Mouse (Mus musculus) MEL (cell line): ENCODE measurements at regions not wholly inside any gene's neighbourhood (a gene's known extent, or its start where the extent isn't known, plus 50 kb on each side); places are given as distances from the start of the nearest gene placed in this dataset.

Source experiments
- DNase-seq: peaks from one replicate; pipeline ENCODE4 v3.0.0; 2011; ENCODE audit warnings: low read depth, low spot score
- H3K27ac ChIP-seq: 2 replicates; pipeline ENCODE4 v1.5.1; 2012; ENCODE audit warnings: low read depth, mild to moderate bottlenecking, control low read depth, low read length, moderate library complexity; ENCODE audit not compliant: control insufficient read depth
- H3K27me3 ChIP-seq, 2 experiments: fragments of 150-350 bp in 1 of 2; sonication (generic) in 1 of 2; 2 replicates each; pipeline ENCODE4 v1.6.1; 2012; ENCODE audit warnings: low read length in 2 of 2, mild to moderate bottlenecking in 2 of 2, improper control_type of control experiment in 1 of 2, moderate library complexity in 1 of 2; ENCODE audit not compliant: insufficient read depth in 2 of 2, control insufficient read depth in 1 of 2
- H3K36me3 ChIP-seq, 2 experiments: 2 replicates each; pipeline ENCODE4 v1.6.1; 2012 to 2014; ENCODE audit warnings: low read length in 2 of 2, improper control_type of control experiment in 1 of 2, inconsistent platforms in 1 of 2, mild to moderate bottlenecking in 1 of 2; ENCODE audit not compliant: insufficient read depth in 2 of 2, control insufficient read depth in 1 of 2
- H3K4me1 ChIP-seq, 2 experiments: fragments of 150-350 bp in 1 of 2; sonication (generic) in 1 of 2; 2 replicates each; pipeline ENCODE4 v1.6.1; 2012; ENCODE audit warnings: low read length in 2 of 2, improper control_type of control experiment in 1 of 2, mild to moderate bottlenecking in 1 of 2; ENCODE audit not compliant: insufficient read depth in 2 of 2, control insufficient read depth in 1 of 2
- H3K4me3 ChIP-seq, 2 experiments: fragments of 150-350 bp in 1 of 2; sonication (generic) in 1 of 2; 2 replicates each; pipeline ENCODE4 v1.5.1; 2012; ENCODE audit warnings: low read depth in 2 of 2, low read length in 2 of 2, mild to moderate bottlenecking in 2 of 2, moderate library complexity in 2 of 2, control low read depth in 1 of 2, improper control_type of control experiment in 1 of 2; ENCODE audit not compliant: control insufficient read depth in 1 of 2, insufficient read depth in 1 of 2
- H3K79me2 ChIP-seq: 2 replicates; pipeline ENCODE4 v1.6.1; 2012; ENCODE audit warnings: mild to moderate bottlenecking, low read length, moderate library complexity; ENCODE audit not compliant: control insufficient read depth, poor library complexity, insufficient read depth
- H3K9ac ChIP-seq: 2 replicates; pipeline ENCODE4 v1.6.1; 2012; ENCODE audit warnings: low read depth, mild to moderate bottlenecking, control low read depth, low read length, moderate library complexity; ENCODE audit not compliant: control insufficient read depth, poor library complexity, severe bottlenecking
- H3K9me3 ChIP-seq: fragments of 150-350 bp; sonication (generic); replicated peaks from 2 replicates; pipeline ENCODE4 v1.6.1; 2012; ENCODE audit warnings: mild to moderate bottlenecking, low read length, improper control_type of control experiment, moderate library complexity; ENCODE audit not compliant: insufficient read depth
- CTCF ChIP-seq, 3 experiments: IDR thresholded peaks in 2 of 3; conservative IDR thresholded peaks in 1 of 3; 2 replicates each; pipeline ENCODE4 v1.5.1; 2011 to 2012; ENCODE audit warnings: low read length in 3 of 3, low read depth in 2 of 3, mild to moderate bottlenecking in 2 of 3, improper control_type of control experiment in 1 of 3, inconsistent platforms in 1 of 3, mixed read lengths in 1 of 3, moderate library complexity in 1 of 3; ENCODE audit not compliant: control insufficient read depth in 1 of 3, insufficient read depth in 1 of 3, poor library complexity in 1 of 3, severe bottlenecking in 1 of 3
- E2F4 ChIP-seq: IDR thresholded peaks from 2 replicates; pipeline ENCODE4 v1.6.1; 2011; ENCODE audit warnings: low read depth, low read length, improper control_type of control experiment, borderline replicate concordance
- EP300 ChIP-seq, 2 experiments: IDR thresholded peaks; 2 replicates each; pipeline ENCODE4 v1.6.1; 2011; ENCODE audit warnings: improper control_type of control experiment in 2 of 2, low read length in 2 of 2, low read depth in 1 of 2, mild to moderate bottlenecking in 1 of 2
- POLR2A ChIP-seq, 2 experiments: IDR thresholded peaks; 2 replicates each; pipeline ENCODE4 v1.6.1; 2011 to 2012; ENCODE audit warnings: low read length in 2 of 2, mild to moderate bottlenecking in 2 of 2, control low read depth in 1 of 2, improper control_type of control experiment in 1 of 2, low read depth in 1 of 2, moderate library complexity in 1 of 2; ENCODE audit not compliant: control insufficient read depth in 1 of 2, insufficient read depth in 1 of 2, poor library complexity in 1 of 2
- RAD21 ChIP-seq: IDR thresholded peaks from 2 replicates; pipeline ENCODE4 v1.6.1; 2011; ENCODE audit warnings: mild to moderate bottlenecking, low read depth, low read length, improper control_type of control experiment
- SMC3 ChIP-seq: IDR thresholded peaks from 2 replicates; pipeline ENCODE4 v1.6.1; 2011; ENCODE audit warnings: low read depth, low read length, improper control_type of control experiment
- UBTF ChIP-seq: IDR thresholded peaks from 2 replicates; pipeline ENCODE4 v1.6.1; 2012; ENCODE audit warnings: low read depth, mild to moderate bottlenecking, inconsistent platforms, low read length, improper control_type of control experiment, moderate library complexity, borderline replicate concordance; ENCODE audit not compliant: insufficient read depth
- ZC3H11A ChIP-seq: IDR thresholded peaks from 2 replicates; pipeline ENCODE4 v1.6.1; 2012; ENCODE audit warnings: low read depth, mild to moderate bottlenecking, inconsistent platforms, low read length, improper control_type of control experiment

- Histone ChIP-seq H3K36me3 (no peaks in the 10 kb centered on the region), H3K27ac (no peak overlapping the region), H3K4me3 (no peak overlapping the region), H3K9me3 (no peaks in the 10 kb centered on the region), H3K79me2 (no peaks in the 10 kb centered on the region), H3K4me1 (peaks cover 0 to 2% of the 10 kb centered on the region in 2 experiments; a peak in 1 of 4 replicates)
- TF ChIP-seq EP300 (IDR thresholded peaks at IDR 0.05; ENCODE audit: low read depth in 1 of 2, low read length in 2 of 2), result no peak
- no peak for TF ChIP-seq CTCF (IDR thresholded peaks at IDR 0.05 in 2 of 3, conservative IDR thresholded peaks at IDR 0.05 in 1 of 3; ENCODE audit: control insufficient read depth in 1 of 3, insufficient read depth in 1 of 3, low read depth in 2 of 3, low read length in 3 of 3, poor library complexity in 1 of 3, severe bottlenecking in 1 of 3)
- no peak for TF ChIP-seq E2F4
- TF ChIP-seq ZC3H11A, result no peak
- TF ChIP-seq, all 39 proteins: peak for 0
- Histone ChIP-seq H3K9ac (no peak overlapping the region), H3K27me3 (no peaks in the 10 kb centered on the region)
- DNase-seq, result no peak
Measured at GRCm38 (mm10) chr11:12812021-12812420, 347.3 kb upstream of the Cobl start.

DNA sequence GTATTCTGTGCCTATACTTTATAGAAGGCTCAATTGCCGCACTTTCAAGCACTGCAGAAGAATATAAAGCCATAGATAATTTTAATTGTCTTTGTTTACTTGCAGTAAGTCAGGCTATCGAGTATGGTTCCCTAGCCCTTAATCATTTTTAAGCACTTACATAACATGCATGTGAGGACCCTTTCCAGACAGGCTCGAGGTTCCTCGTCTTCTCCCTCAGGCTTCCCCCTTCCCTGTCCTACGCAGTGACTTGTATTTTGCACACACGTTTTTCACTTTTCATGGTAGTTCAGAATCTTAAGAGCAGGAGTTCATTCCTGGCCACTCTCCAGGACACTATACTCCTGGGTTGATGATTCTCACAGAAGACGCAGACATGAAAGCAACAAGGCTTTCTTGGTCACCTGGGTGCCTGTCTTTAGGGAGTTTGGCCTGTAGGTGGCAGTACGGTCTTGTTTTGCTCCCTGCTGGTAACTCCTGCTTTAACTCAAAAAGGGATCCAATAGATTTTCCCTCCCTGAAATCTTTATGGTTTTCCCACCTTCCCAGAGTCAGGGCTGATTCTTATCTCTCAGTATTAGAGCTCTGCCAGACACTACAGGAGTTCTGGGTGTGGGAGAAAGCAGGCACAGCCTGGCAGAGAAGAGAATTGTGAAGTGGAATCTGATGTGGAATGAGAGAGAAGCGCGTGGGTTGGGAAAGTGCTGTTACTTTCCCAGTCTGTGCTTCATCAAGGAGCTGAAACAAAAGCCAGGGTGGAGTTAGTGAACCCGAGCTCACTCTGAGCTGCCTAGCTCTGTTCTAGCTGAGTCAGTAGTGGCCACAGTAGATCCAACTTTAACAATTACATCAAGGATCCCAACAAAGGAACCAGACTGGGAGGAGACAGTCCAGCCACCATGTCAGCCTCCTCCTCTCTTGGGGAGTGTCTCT is 346.5 kb upstream of the Cobl start:
- no peaks in the 10 kb centered on the region for H3K79me2 ChIP-seq
- TF ChIP-seq RAD21 (peak; percentile 92), ZC3H11A (peak; percentile 77), SMC3 (peak; percentile 80), CTCF (IDR thresholded peaks at IDR 0.05 in 2 of 3, conservative IDR thresholded peaks at IDR 0.05 in 1 of 3; ENCODE audit: control insufficient read depth in 1 of 3, insufficient read depth in 1 of 3, low read depth in 2 of 3, low read length in 3 of 3, poor library complexity in 1 of 3, severe bottlenecking in 1 of 3) (peak; percentile 72 to 86 (median 84)), UBTF (no peak), POLR2A (IDR thresholded peaks at IDR 0.05; ENCODE audit: control insufficient read depth in 1 of 2, insufficient read depth in 1 of 2, low read depth in 1 of 2, low read length in 2 of 2, poor library complexity in 1 of 2) (no peak)
- TF ChIP-seq, all 39 proteins: peak for 4
- Histone ChIP-seq H3K4me1 (peaks cover 0 to 2% of the 10 kb centered on the region in 2 experiments; a peak in 1 of 4 replicates), H3K36me3 (no peaks in the 10 kb centered on the region), H3K9ac (no peak overlapping the region), H3K4me3 (no peak overlapping the region), H3K27ac (no peak overlapping the region), H3K27me3 (no peaks in the 10 kb centered on the region), H3K9me3 (no peaks in the 10 kb centered on the region)
- peak; percentile 79 for DNase-seq
